Mouse (Mus musculus): Measurements from ENCODE around the gene Serpinb9g. TPM values are rescaled to one million over a fixed set of nuclear protein-coding genes. Genes with fewer than 3 reads are reported as not detected.

Serpinb9g gene
- not detected in 2 replicates for polyA plus RNA-seq (2012; rRNA removed)

GRCm38 (mm10) chr13:33484490-33484889 lies at the start of gene Serpinb9g:
Serpinb9g (plus strand) TSS chr13:33484790.

Other genes with a start within 250 kb of the Serpinb9g start
- gene Serpinb9e, start 235.2 kb upstream of the Serpinb9g start, polyA plus RNA-seq (2012; rRNA removed) = not detected in 2 replicates
- not detected in 2 replicates for gene Serpinb9f, start 160.7 kb upstream of the Serpinb9g start, polyA plus RNA-seq (2012; rRNA removed)
- not detected in 2 replicates for gene Gm11397, start 89.0 kb upstream of the Serpinb9g start, polyA plus RNA-seq (2012; rRNA removed)
- not detected in 2 replicates for gene Serpinb6d, start 176.6 kb downstream of the Serpinb9g start, polyA plus RNA-seq (2012; rRNA removed)